Mouse (Mus musculus) monocyte, adult 2 months (primary cell): ENCODE data around the gene Pitpnc1.

Source experiments
- DNase-seq, 2 experiments: peaks; one replicate each; pipeline ENCODE4 v3.0.0; 2022; ENCODE audit warnings: low spot score in 2 of 2, low read depth in 1 of 2

Gene Pitpnc1

DNA sequence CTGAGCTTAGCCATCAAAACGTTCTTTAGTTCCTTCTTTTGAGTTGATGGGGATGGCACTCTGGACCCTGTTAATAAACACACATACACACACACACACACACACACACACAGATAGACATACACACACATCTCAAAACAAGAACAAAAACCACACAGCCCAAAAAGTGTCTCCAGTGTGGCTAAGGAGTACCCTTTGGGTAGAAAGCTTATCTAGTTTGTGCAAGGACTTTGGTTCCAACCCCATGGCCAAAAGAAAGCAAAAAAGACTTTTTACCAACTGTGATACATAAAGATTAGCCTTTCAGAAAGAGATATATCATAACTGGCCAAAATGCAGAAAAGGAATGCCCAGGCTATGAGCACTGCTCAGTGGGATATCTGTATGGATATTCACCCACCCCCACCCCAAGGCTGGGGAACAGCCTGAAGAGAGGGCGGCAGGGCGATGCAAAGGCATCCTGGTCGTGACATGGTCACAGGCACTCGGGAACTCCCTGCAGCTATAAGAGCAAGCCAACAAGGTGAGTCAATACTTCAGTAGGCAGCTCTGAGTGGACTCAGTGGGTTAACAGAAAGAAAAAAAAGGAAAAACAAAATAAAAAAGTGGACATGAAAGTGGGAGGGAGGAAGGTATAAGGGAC is 60.3 kb downstream of the Pitpnc1 start:
- DNase-seq = no peak

DNA sequence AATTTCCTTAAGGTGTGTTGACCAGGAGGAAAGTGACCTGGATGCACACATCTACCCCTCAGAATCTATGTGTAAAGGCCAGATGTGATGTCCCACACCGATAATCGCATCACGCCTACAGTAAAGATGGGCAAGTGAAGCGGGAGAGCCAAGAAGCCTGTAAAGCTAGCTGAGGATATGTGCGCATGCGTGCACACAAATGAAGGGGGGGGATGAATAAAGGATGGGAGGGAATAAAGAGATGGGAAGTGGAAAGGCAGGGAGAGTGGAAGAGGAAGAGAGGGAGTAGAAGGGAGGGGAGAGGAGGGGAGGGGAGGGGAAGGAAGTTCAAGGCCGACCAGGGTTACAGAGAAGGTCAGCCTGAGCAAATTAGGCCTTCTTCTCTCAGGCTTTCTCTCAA is 61.6 kb downstream of the Pitpnc1 start:
- no peak for DNase-seq

DNA sequence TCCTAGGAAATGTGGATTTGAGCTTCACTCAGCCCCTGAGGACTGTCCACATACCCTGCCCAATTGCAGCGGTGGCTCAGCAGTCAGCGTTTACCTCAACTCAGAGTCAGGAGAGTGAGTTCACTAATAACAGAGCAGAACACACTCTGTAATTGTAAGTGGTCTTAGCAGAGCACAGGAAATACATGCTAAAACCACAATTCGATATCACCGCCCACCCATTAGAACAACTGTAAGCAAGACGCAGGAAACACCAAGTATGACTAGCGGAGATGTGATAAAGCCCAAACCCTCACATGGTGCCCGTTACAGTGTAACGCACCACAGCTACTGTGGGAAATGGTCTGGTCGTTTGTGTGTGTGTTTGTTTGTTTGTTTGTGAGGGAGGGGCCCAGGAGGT is 62.8 kb downstream of the Pitpnc1 start:
- no peak for DNase-seq

DNA sequence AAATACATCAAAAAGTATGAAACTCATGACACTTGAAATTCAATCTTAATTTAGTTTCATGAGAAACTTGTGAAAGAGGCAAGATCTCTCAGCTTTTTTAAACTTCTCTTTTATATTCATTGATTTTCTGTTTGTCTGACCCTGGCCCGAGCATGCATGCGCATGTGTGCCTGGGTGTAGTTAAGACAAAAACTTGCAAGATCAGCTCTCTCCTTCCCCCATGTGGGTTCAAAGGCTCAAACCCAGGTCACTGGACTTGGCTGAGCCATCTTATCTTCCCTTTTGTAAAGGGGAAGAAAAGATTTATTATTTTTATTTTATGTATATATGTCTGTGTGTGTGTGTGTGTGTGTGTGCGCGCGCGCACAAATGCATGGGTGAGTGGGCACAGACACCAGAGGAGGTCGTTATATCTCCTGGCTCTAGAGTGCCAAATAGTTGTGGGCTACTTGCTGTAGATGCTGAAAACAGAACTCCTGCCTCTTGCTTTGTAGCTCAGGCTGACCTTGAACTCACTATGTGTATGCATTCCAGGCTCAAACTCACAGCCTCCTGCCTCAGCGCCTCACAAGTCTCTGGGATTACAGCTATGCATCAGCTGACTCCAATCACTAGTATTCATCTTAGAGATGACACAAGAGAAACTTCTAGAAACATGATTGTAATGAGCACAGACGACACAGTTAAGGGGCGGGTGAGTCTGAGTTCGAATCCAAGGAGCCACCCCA is 64.7 kb downstream of the Pitpnc1 start:
- DNase-seq = no peak

DNA sequence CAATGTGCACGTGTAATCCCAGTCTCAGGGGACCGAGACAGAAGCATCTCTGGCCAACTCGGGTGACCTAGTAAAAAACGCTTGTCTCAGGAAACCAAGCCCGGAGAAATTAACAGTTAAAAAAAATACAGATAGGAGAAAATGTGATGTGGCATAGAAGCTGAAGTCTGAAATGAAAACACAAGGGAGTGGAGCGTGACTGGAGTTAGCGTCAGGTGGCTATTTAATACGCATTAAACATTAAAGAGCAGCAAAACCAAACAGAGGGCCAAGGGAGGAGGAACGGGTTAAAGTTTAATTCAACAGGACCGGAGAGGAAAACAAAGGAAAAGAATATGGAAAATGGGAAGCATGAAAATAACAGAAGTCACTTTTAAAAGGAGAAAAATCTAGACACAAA is 67.2 kb downstream of the Pitpnc1 start:
- no peak for DNase-seq

DNA sequence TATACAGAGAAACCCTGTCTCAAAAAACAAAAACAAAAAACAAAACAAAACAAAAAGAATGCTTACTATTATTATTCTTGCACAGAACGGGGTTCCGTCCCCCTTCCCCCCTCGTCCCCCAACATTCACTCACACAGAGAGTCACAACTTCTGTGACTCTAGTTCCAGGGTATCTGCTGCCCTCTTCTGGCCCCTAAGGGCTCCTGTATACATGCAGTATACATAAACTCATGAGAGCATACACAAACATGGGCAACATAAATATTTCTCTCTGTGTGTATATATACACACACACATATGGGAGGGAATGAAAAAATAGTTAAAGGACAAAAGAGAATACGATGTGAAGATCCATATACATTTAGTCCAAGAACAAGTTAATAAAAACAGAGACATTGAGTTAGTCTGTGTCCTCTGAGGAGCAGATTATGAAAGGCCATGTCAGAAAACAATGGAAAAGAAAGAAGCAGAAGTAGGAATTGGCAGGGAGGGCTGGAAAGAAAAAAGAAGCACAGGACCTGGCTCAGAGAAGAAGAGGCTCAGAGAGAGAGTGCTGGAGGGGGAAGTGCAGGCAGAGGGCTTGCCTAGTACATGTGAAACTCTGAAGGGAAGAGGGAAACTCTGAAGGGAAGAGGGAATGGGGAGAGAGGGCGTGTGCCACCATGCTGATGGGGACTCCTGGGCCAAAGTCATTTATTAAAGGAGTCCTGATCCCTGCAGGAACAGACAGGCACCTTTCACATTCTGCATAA is 68.5 kb downstream of the Pitpnc1 start:
- DNase-seq = no peak

DNA sequence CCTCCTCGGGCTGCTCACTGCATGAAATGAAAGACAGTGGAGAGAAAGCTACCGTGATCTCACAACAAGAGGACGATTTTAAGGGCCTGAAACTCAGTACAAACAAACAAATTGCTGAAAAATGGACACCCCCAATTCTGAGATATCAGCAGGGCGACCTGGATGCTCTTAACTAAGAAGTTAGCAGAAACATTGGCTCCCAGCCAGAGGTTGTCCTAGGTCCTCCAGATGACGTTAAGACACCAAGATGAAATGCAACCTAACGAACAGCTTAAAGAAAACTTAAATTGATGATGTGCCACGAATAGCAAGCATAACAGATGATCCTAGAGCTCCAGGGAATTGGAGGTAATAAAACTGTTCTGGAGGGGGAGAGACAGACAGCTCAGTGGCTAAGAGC is 69.7 kb downstream of the Pitpnc1 start:
- DNase-seq = no peak

DNA sequence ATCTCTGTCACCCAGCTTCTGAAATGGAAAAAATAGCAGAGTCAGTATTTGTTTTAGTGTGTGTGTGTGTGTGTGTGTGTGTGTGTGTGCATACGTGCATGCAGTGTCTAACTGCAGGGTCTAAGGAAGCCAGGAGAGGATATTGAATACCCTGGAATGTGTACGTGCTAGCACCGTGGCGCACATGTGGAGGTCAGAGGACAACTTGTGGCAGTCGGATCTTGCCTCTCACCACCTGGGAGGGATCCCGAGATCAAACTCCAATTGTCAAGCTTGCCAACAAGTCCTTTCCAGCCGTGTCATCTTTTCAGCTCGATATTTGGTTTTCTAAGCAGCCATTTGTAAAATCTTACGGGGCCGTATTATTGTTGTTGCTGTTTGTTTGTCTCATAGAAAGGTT is 70.5 kb downstream of the Pitpnc1 start:
- DNase-seq = no peak

DNA sequence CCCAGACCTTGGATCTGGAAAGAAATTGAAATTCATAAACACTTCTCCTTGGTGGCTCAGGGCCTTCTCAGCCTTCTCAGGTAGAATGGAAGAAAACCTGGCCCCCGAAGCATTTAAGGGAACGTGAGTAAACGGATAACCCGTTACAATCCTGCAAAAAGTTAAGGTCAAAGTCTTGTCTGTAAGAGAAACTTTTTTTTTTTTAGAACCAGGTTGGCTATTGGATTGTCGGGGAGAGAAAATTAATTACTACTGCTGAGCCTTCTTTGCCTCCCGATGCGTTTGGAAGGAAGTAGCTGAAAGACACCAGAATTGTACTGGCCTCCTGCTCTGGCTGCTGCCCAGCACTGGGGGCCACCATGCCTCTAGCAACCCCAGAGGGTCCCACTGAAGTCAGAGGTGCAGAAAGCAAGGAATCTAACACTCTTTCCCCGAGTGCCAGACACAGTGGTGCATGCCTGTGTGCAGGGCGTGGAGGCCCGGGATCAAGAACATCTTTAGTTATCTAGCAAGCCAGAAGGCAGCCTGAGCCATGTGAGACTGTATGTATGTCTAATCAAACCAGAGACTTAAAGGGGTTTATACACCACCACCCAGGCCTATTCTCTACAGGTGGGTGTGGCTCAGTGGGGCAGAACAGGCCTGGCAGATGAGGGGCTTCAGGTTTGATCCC is 73.0 kb downstream of the Pitpnc1 start:
- DNase-seq = no peak

DNA sequence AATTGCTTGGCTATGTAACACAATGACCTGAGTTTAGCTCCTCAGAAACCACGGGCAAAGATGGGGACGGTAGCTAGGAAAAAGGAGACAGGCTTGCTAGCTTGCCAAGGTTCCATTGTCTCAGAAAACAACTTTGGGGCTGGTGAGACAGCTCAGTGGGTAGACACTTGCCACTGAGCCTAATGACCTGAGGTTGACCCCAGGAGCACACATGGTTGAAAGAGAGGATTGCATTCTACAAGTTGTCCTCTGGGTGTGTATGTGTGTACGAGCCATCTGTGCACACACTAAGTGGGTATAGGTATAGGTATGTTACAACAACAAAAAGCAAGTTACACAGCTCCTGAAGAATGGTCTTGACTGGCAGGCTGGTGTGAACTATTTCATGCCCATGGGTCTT is 76.3 kb downstream of the Pitpnc1 start:
- no peak for DNase-seq

DNA sequence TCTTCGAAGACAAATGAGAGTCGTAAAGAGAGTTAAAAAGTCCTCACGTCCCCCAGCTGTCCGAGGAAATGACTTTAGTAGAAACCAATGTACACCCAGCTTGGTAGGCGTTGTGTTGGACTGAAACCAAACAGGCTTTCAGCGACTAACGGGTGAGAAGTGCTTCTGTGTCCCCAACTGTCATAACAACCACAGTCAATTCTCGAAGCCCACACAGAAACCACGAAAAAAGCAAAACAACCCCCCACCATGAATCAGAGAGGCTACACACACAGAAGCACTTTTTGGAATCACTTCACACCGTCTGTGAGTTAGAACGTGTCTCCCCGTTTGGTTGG is 76.7 kb downstream of the Pitpnc1 start:
- DNase-seq = no peak

DNA sequence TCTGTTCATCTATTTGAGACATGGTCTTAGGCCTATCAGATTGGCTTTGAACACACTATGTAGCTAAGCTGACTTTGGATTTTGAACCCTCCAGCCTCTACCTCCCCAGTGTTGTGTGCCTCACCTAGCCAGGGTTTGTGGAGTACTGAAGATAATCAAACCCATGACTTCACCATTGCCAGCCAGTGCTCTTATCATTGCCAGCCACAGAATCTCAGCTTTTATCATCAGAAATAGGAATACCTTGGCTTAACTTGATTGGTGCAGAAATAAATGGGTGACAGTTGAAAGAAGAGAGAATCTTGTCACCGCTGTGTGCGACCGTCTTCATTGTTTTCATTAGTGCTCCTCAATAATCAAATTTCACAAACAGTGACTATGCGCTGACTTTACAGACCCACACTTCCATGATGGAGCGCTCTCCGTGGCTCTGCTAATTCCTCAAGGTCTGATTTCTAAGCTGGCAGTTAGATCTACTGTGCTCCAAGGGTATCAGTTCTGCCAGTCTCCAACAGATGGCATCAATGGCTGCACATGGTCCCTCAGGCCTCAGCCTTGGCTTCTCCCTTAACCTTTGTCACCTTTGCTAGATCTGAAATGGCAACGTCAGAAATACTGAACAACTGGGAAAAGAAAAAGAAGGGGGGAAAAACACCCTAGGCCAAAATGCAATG is 77.2 kb downstream of the Pitpnc1 start:
- DNase-seq = no peak

DNA sequence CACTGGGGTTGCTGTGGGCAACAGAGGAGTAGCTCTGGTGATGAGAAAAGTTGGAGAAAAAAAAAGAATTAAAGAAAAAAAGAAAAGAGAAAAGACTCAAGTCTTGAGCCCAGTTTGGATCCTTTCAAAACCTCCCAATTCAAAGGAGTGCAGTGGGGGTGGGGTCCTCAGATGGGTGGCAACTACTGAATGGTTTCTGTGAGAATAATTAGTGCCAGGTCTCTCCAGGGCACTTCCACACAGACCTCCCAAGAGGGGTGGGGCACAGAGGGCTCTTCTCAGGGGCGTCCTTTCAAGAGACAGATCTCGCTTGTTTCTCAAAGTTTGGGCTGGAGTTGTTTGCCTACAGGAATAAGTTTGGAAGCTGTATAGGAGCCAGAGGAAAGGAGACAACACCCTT is 80.0 kb downstream of the Pitpnc1 start:
- no peak for DNase-seq

DNA sequence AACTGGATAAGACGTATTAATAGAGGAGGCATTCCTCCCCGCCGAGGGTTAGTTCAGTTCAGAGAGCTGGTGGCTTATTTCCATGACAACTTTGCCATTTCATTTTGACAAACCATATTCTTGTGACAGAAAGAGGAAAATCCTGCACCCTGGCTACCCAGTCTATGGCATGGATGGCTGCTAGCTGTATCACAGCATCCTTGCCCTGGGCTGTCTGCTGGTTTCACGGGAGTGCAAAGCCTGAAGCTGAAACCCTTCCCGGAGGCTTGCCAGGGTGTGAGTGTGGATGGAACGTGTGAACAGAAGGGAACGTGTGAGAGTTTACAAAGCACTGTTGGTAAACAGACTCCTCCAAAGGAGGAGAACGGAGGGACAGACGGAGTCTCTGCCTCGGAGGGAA is 80.5 kb downstream of the Pitpnc1 start:
- no peak for DNase-seq

DNA sequence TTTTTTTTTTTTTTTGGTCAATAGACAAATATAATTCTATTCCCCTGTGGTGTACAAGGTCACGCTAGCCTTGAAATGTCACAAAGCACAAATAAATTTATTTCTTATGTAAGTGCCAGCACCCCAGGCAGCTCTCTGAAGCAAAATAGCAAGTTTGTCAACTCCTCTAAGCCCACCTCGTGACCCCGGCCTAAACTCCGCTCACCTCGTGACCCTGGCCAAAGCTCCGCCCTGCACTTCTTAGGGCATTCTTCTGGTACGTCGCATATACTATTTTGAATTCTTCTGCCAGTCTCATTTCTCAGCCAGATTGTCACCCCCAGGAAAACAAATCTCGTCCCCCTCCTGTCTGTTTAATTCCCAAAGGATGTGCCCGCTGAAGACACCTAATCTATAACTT is 84.0 kb downstream of the Pitpnc1 start:
- DNase-seq = no peak

DNA sequence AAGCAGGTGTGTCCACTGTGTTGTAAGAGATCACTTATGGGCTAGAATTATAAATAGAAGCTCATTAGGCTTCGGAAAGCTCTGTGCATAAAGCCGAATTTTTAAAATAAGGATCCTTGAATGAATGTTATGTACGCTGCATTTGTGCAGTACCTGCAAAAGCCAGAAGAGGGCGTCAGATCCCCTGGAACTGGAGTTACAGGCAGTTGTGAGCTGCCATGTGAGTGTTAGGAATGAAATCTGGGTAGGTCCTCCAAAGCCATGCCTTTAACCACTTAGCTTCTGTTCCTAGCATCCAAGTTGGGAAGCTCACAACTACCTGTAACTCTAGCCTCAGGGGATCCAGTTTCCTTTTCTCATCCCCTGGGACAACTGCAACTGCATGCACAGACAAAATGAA is 85.2 kb downstream of the Pitpnc1 start:
- peak; percentile 7 to 24 for DNase-seq

DNA sequence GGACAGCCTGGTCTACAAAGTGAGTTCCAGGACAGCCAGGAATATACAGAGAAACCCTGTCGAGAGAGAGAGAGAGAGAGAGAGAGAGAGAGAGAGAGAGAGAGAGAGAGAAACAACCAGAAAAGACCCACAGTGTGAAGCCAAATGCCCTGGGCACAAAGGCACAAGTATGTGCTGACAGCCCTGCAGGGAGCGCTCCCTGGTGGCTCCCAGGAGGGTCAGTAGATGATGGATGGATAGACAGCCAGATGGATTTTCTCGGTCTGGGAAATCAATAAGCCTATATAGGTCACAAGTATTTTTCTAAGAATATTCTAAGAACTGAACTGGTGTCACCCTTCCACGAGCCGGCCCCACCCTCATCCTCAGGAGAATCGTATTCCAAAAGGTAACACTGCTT is 86.5 kb downstream of the Pitpnc1 start:
- DNase-seq = no peak

DNA sequence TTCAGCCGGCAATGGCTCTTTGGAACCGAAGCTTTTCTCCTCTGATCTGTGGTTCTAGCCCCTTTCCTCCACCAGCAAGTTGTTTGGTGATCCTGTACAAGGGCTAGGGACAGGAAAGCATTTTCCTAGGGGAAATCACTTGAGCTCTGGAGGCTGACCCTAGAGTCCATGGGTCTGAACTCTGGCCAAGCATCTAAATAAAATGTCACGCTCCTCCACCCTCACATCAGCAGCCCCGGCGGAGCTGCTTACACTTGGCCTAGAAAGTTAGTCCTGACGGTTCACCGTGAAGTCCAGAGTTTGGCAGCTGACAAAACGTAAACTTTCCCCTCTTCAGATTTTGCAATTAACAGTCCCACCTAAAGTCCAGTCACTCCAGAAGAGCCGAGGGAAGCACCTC is 90.5 kb downstream of the Pitpnc1 start:
- DNase-seq = no peak

DNA sequence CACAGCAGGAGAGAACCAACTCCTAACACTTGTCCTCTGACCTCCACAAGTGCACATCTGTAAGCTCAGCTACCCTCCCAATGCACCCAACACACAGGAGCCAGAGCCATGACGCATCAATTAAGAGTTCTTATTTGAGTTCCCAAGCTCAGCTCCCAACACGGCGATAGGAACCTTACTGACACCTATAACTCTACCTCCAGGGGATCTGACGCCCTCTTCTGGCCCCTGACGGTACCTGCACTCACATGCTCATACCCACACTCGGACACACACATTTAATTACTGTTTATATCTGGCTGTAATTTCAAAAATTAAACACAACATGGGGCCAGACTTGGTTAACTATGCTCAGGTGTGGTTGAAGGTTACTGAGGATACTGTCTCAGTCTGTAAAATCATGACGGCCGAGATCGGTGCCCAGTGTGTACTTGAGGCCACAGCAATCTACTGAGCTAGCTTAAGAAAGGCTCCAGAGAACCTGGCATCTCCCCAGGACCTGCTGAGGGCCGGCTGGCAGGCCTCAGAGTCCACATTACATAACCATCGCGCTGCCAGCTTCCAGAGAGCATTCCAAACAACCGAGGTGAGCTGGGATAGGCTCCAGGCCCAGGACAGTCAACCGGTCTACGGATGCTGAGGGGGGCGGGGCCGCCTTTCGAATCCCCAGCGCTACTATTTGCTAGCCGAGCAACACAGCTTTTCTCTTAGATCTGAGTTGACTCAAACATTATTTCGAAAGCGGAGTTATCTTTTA is 91.2 kb downstream of the Pitpnc1 start:
- DNase-seq = no peak

DNA sequence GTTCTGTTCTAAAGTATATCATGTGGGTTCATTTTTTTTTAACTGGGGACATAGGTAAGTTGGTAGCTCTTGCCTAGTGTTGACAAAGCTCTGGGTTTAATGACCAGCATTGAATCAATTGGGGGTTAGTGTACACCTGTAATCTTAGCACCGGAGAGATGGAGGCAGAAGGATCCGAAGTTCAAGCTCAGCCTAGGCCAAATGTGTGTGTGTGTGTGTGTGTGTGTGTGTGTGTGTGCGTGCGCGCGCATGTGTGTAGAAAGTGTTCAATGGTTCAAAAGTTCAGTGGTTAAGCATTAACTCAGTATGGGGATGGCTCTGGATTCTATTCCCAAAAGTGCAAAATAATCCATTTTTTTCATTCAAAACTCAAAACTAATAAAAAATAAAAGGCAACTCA is 93.2 kb downstream of the Pitpnc1 start:
- no peak for DNase-seq

DNA sequence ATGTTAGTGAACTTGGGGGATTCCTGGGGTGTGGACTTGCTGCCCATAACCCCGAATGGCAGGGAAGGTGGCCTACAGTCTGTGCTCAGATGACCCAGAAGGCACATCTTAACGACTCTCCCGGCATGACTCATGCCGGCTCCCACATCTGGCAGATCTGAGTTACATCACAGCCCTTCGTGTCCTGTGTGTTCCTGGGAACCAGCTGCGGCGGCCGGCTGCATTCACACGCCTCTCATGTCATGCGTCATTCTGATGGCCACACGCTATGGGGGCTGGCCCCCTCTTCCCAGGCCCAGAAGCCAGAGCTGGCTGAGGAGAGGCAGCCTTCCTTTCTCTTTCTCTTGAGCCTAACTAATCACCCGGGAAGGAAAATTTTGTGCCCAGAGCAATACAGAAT is 94.2 kb downstream of the Pitpnc1 start:
- no peak for DNase-seq
